Mouse (Mus musculus): ENCODE measurements around the gene Arhgap1. TPM values are rescaled to one million over a fixed set of nuclear protein-coding genes. Genes with fewer than 3 reads are reported as not detected.

Gene Arhgap1
- polyA plus RNA-seq, 1 experiment from 2014 or later: 96.3 TPM

GRCm38 (mm10) chr2:91634841-91635240, 14.8 kb upstream of the Arhgap1 start:
- DNase-seq (ENCODE audit: low spot score): no peak
- Histone ChIP-seq H3K27ac (no peak overlapping the region), H3K4me1 (replicated peaks) (0 out of 2 replicates have a peak, but pooled peaks cover 2% of the 10 kb centered on the region), H3K4me3 (no peak overlapping the region), H3K27me3 (ENCODE audit: insufficient read depth, poor library complexity, severe bottlenecking) (no peaks in the 10 kb centered on the region), H3K9me3 (no peaks in the 10 kb centered on the region), H3K36me3 (no peaks in the 10 kb centered on the region)
- WGBS: 83% methylated on average over 9 of the region's 9 CpGs

GRCm38 (mm10) chr2:91635486-91635885, 14.2 kb upstream of the Arhgap1 start:
- no peaks in the 10 kb centered on the region for H3K27me3 ChIP-seq (ENCODE audit: insufficient read depth, poor library complexity, severe bottlenecking)
- 0 out of 2 replicates have a peak, but pooled peaks cover 2% of the 10 kb centered on the region for H3K4me1 ChIP-seq (replicated peaks)
- H3K9me3 ChIP-seq: no peaks in the 10 kb centered on the region
- no peak for DNase-seq (ENCODE audit: low spot score)
- no peak overlapping the region for H3K27ac ChIP-seq
- 89% methylated on average over 11 of the region's 11 CpGs for WGBS
- no peaks in the 10 kb centered on the region for H3K36me3 ChIP-seq
- H3K4me3 ChIP-seq: no peak overlapping the region

GRCm38 (mm10) chr2:91636229-91636628, 13.4 kb upstream of the Arhgap1 start, which contains the start of gene F2:
Gene F2 (minus strand): TSS chr2:91636414.
- Histone ChIP-seq H3K4me1 (replicated peaks) (0 out of 2 replicates have a peak, but pooled peaks cover 2% of the 10 kb centered on the region), H3K9me3 (no peaks in the 10 kb centered on the region), H3K4me3 (no peak within 1 kb of the TSS), H3K36me3 (no peaks in the 10 kb centered on the region), H3K27me3 (ENCODE audit: insufficient read depth, poor library complexity, severe bottlenecking) (no peaks in the 10 kb centered on the region), H3K27ac (no peak within 1 kb of the TSS)
- DNase-seq (ENCODE audit: low spot score): no peak
- WGBS: 91% methylated on average over 8 of the region's 8 CpGs

GRCm38 (mm10) chr2:91636727-91637338, 12.8 kb upstream of the Arhgap1 start:
- WGBS: 80% methylated on average over 5 of the region's 5 CpGs
- no peaks in the 10 kb centered on the region for H3K9me3 ChIP-seq

GRCm38 (mm10) chr2:91638931-91639330, 10.7 kb upstream of the Arhgap1 start:
- no peak for DNase-seq (ENCODE audit: low spot score)
- Histone ChIP-seq H3K4me1 (replicated peaks) (0 out of 2 replicates have a peak, but pooled peaks cover 2% of the 10 kb centered on the region), H3K27ac (no peak overlapping the region), H3K4me3 (no peak overlapping the region), H3K27me3 (ENCODE audit: insufficient read depth, poor library complexity, severe bottlenecking) (no peaks in the 10 kb centered on the region), H3K9me3 (no peaks in the 10 kb centered on the region), H3K36me3 (peaks cover 25% of the 10 kb centered on the region)
- WGBS: 85% methylated on average over 6 of the region's 6 CpGs

More at GRCm38 (mm10) chr2:91636727-91637338, 12.8 kb upstream of the Arhgap1 start:
- Histone ChIP-seq H3K27me3 (ENCODE audit: insufficient read depth, poor library complexity, severe bottlenecking) (no peaks in the 10 kb centered on the region), H3K27ac (no peak overlapping the region), H3K4me3 (no peak overlapping the region), H3K4me1 (replicated peaks) (0 out of 2 replicates have a peak, but pooled peaks cover 2% of the 10 kb centered on the region), H3K36me3 (peaks cover 4% of the 10 kb centered on the region)
- DNase-seq (ENCODE audit: low spot score): no peak

GRCm38 (mm10) chr2:91642825-91643415, 6.7 kb upstream of the Arhgap1 start:
- H3K4me1 ChIP-seq (replicated peaks): no peaks in the 10 kb centered on the region
- 88% methylated on average over 2 of the region's 2 CpGs for WGBS
- no peak overlapping the region for H3K4me3 ChIP-seq
- no peak overlapping the region for H3K27ac ChIP-seq
- H3K36me3 ChIP-seq: peaks cover 64% of the 10 kb centered on the region
- no peaks in the 10 kb centered on the region for H3K9me3 ChIP-seq
- H3K27me3 ChIP-seq (ENCODE audit: insufficient read depth, poor library complexity, severe bottlenecking): no peaks in the 10 kb centered on the region
- DNase-seq (ENCODE audit: low spot score): no peak

GRCm38 (mm10) chr2:91644021-91644420, 5.6 kb upstream of the Arhgap1 start:
- H3K4me3 ChIP-seq: no peak overlapping the region
- DNase-seq (ENCODE audit: low spot score): no peak
- no peaks in the 10 kb centered on the region for H3K9me3 ChIP-seq
- WGBS: 94% methylated on average over 11 of the region's 11 CpGs
- peaks cover 8% of the 10 kb centered on the region for H3K4me1 ChIP-seq (replicated peaks)
- H3K27ac ChIP-seq: no peak overlapping the region
- H3K27me3 ChIP-seq (ENCODE audit: insufficient read depth, poor library complexity, severe bottlenecking): no peaks in the 10 kb centered on the region
- peaks cover 70% of the 10 kb centered on the region for H3K36me3 ChIP-seq

- DNase-seq (ENCODE audit: low spot score): no peak
- WGBS: 97% methylated on average over 15 of the region's 15 CpGs
- Histone ChIP-seq H3K36me3 (peaks cover 70% of the 10 kb centered on the region), H3K27me3 (ENCODE audit: insufficient read depth, poor library complexity, severe bottlenecking) (no peaks in the 10 kb centered on the region), H3K4me1 (replicated peaks) (peaks cover 12% of the 10 kb centered on the region), H3K9me3 (no peaks in the 10 kb centered on the region), H3K27ac (no peak overlapping the region), H3K4me3 (no peak overlapping the region)
Observed at GRCm38 (mm10) chr2:91645354-91645753, 4.3 kb upstream of the Arhgap1 start.

- Histone ChIP-seq H3K36me3 (peaks cover 70% of the 10 kb centered on the region), H3K4me3 (no peak overlapping the region), H3K9me3 (no peaks in the 10 kb centered on the region), H3K27me3 (ENCODE audit: insufficient read depth, poor library complexity, severe bottlenecking) (no peaks in the 10 kb centered on the region), H3K27ac (no peak overlapping the region), H3K4me1 (replicated peaks) (peaks cover 16% of the 10 kb centered on the region)
- no peak for DNase-seq (ENCODE audit: low spot score)
- 95% methylated on average over 11 of the region's 11 CpGs for WGBS
Observed at GRCm38 (mm10) chr2:91645811-91646210, 3.8 kb upstream of the Arhgap1 start.

GRCm38 (mm10) chr2:91646733-91647132, 2.9 kb upstream of the Arhgap1 start:
- peaks cover 69% of the 10 kb centered on the region for H3K36me3 ChIP-seq
- 19% methylated on average over 1 of the region's 1 CpGs for WGBS
- H3K4me3 ChIP-seq: no peak overlapping the region

GRCm38 (mm10) chr2:91649152-91649551, 508 bp upstream of the Arhgap1 start:
- H3K4me1 ChIP-seq (replicated peaks): peaks cover 25% of the 10 kb centered on the region
- H3K36me3 ChIP-seq: peaks cover 53% of the 10 kb centered on the region
- no peak for DNase-seq (ENCODE audit: low spot score)
- WGBS: 4% methylated on average over 15 of the region's 15 CpGs
- no peaks in the 10 kb centered on the region for H3K9me3 ChIP-seq
- peak overlapping the region; percentile 99 for H3K4me3 ChIP-seq
- no peaks in the 10 kb centered on the region for H3K27me3 ChIP-seq (ENCODE audit: insufficient read depth, poor library complexity, severe bottlenecking)
- peak overlapping the region; percentile 95 for H3K27ac ChIP-seq

More at GRCm38 (mm10) chr2:91646733-91647132, 2.9 kb upstream of the Arhgap1 start:
- Histone ChIP-seq H3K9me3 (no peaks in the 10 kb centered on the region), H3K27ac (no peak overlapping the region), H3K27me3 (ENCODE audit: insufficient read depth, poor library complexity, severe bottlenecking) (no peaks in the 10 kb centered on the region), H3K4me1 (replicated peaks) (peaks cover 22% of the 10 kb centered on the region)
- DNase-seq (ENCODE audit: low spot score): peak; percentile 58

GRCm38 (mm10) chr2:91650360-91650995, 818 bp downstream of the Arhgap1 start:
- H3K4me1 ChIP-seq (replicated peaks): peaks cover 25% of the 10 kb centered on the region

More at GRCm38 (mm10) chr2:91650360-91650995, 818 bp downstream of the Arhgap1 start:
- Histone ChIP-seq H3K27ac (peak overlapping the region; percentile 95), H3K36me3 (peaks cover 53% of the 10 kb centered on the region), H3K27me3 (ENCODE audit: insufficient read depth, poor library complexity, severe bottlenecking) (no peaks in the 10 kb centered on the region), H3K9me3 (no peaks in the 10 kb centered on the region), H3K4me3 (peak overlapping the region; percentile 99)
- WGBS: 21% methylated on average over 16 of the region's 16 CpGs
- DNase-seq (ENCODE audit: low spot score): no peak
